Mouse (Mus musculus): Measurements from ENCODE around the gene Nsmce3. TPM values are rescaled to one million over a fixed set of nuclear protein-coding genes. Genes with fewer than 3 reads are reported as not detected.

Nsmce3 gene
- polyA plus RNA-seq (2011; ENCODE audit: insufficient read depth, insufficient read length, low replicate concordance, missing spikeins) = 3.0 and 4.7 TPM in 2 replicates

DNA sequence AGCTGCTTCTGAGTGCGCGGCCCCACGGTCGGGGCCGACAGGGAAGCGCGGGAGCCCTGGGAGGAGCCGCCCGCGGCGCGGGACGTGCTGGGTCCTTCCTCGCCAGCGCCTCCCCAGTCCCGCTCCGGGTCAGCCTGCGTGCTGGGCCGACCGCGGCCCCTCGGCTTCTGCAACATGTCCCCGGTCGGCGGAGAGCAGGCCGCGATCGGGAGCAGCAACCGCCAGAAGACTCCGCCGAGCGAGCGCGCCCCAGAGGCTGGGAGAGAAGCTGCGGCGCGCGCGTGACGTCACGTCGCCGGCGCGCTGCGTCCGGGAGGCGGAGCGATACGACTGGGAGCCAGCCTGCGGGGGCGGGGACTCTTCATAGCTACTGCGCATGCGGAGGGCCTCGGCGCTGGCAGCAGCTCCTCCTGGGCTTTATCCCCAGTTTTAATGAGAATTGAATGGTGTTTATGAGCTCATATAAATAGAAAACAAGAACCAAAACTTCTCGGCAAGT is at the start of gene Nsmce3:
Nsmce3 (minus strand) TSS at position 255 of the 499 bp plus-strand sequence.
- peak within 1 kb of the TSS; percentile 86 for H3K27ac ChIP-seq (ENCODE audit: control insufficient read depth, insufficient read depth, low read depth, low read length, poor library complexity)
- WGBS = under 1% methylated on average over 57 of the region's 57 CpGs
- TF ChIP-seq POLR2A (IDR thresholded peaks at IDR 0.05; ENCODE audit: borderline replicate concordance, control insufficient read depth, low read depth, low read length) = peak; percentile 61; the same call in 1 of the 2 replicates
- TF ChIP-seq CTCF (IDR thresholded peaks at IDR 0.05; ENCODE audit: control insufficient read depth, insufficient read depth, low read length) = no peak
- peak within 1 kb of the TSS; percentile 99 for H3K4me3 ChIP-seq (replicated peaks; ENCODE audit: control insufficient read depth, low read depth, low read length)
- H3K4me1 ChIP-seq (ENCODE audit: control insufficient read depth, insufficient read depth, low read length) = no peaks in the 10 kb centered on the region

DNA sequence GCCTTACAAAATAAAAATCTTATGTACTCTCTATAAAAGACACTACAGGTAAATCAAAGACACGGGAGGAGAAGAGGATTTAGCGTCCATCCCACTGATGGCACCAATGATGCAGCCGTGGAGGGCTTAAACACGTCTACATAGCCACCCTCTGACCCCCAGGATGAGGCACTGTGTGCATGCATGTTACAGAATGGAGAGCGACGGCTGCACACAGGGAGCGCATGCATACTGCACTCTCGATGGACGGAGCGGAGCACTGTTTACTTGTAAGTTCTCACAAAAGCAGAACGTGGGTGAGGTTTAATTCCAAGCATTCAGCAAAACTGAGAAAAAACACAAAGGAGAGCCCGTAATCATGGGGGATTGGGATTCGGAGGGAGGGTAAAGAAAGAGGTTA is 48.4 kb upstream of the Nsmce3 start:
- no peak overlapping the region for H3K27ac ChIP-seq (ENCODE audit: control insufficient read depth, insufficient read depth, low read depth, low read length, poor library complexity)
- no peak overlapping the region for H3K4me3 ChIP-seq (replicated peaks; ENCODE audit: control insufficient read depth, low read depth, low read length)
- no peaks in the 10 kb centered on the region for H3K4me1 ChIP-seq (ENCODE audit: control insufficient read depth, insufficient read depth, low read length)
- no peak for TF ChIP-seq CTCF (IDR thresholded peaks at IDR 0.05; ENCODE audit: control insufficient read depth, insufficient read depth, low read length)
- no peak for TF ChIP-seq POLR2A (IDR thresholded peaks at IDR 0.05; ENCODE audit: borderline replicate concordance, control insufficient read depth, low read depth, low read length)
- 75% methylated on average over 13 of the region's 13 CpGs for WGBS

DNA sequence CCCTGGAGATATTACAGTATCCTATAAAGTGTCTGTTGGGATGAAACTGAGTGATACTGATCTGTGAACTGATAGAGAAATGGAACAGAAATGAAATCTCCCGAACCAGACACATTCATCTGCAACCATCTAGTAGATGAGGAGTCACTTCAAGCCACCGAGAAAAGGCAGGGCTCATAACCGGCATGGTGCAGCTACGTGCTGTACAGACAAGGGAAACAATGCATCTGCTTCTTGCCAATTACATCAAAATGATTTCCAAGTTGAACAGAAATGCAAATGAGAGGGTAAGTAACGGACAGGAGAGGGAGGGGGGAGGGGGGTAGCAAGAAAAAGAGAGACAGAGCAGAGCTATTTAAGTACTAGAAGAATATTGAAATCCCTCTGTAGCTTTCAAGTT is 47.9 kb upstream of the Nsmce3 start:
- H3K4me3 ChIP-seq (replicated peaks; ENCODE audit: control insufficient read depth, low read depth, low read length) = no peak overlapping the region
- TF ChIP-seq POLR2A (IDR thresholded peaks at IDR 0.05; ENCODE audit: borderline replicate concordance, control insufficient read depth, low read depth, low read length) = no peak
- TF ChIP-seq CTCF (IDR thresholded peaks at IDR 0.05; ENCODE audit: control insufficient read depth, insufficient read depth, low read length) = no peak
- no peak overlapping the region for H3K27ac ChIP-seq (ENCODE audit: control insufficient read depth, insufficient read depth, low read depth, low read length, poor library complexity)
- H3K4me1 ChIP-seq (ENCODE audit: control insufficient read depth, insufficient read depth, low read length) = no peaks in the 10 kb centered on the region
- WGBS = 81% methylated on average over 5 of the region's 5 CpGs

DNA sequence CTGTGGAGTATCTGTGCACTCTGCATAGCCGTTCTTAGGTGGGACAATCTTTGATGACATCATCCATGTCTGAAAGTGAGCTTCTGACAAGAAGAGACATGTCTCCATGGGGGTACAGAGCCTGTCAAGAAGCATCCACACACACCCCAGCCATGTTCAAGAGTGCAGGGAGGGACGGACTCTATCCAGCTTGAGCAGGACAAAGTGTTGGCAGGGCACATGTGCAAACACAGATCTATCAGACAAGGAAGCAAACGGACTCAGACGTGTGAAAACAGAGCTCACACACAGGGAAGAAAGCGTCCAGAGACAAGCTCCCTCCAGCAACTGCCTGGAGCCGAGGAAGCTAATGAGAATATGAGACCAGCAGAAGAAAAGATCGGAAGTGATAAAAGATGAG is 43.9 kb upstream of the Nsmce3 start:
- WGBS = 59% methylated on average over 7 of the region's 7 CpGs
- no peaks in the 10 kb centered on the region for H3K4me1 ChIP-seq (ENCODE audit: control insufficient read depth, insufficient read depth, low read length)
- no peak overlapping the region for H3K4me3 ChIP-seq (replicated peaks; ENCODE audit: control insufficient read depth, low read depth, low read length)
- TF ChIP-seq POLR2A (IDR thresholded peaks at IDR 0.05; ENCODE audit: borderline replicate concordance, control insufficient read depth, low read depth, low read length) (no peak), CTCF (IDR thresholded peaks at IDR 0.05; ENCODE audit: control insufficient read depth, insufficient read depth, low read length) (no peak)
- no peak overlapping the region for H3K27ac ChIP-seq (ENCODE audit: control insufficient read depth, insufficient read depth, low read depth, low read length, poor library complexity)

DNA sequence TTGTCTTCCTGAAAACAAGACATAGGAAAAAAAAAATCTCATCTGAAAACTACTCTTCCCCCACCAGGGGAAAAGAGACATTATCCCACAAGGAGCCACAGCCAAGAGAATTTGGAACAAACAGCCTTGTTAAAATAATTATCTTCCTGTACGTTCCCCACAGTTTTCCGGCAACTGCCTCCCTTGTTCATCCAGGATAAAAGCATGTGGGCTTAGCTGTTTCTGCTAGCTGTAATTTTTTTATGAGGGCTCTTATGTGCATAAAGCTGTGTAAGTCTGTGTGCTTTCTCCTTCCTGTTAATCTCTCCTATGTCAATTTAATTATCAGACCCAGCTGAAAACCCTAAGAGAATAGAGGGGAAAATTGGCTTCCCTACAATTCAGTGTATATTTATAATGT is 42.3 kb upstream of the Nsmce3 start:
- H3K4me1 ChIP-seq (ENCODE audit: control insufficient read depth, insufficient read depth, low read length) = no peaks in the 10 kb centered on the region
- TF ChIP-seq CTCF (IDR thresholded peaks at IDR 0.05; ENCODE audit: control insufficient read depth, insufficient read depth, low read length) (no peak), POLR2A (IDR thresholded peaks at IDR 0.05; ENCODE audit: borderline replicate concordance, control insufficient read depth, low read depth, low read length) (no peak)
- WGBS = 87% methylated on average over 2 of the region's 2 CpGs

DNA sequence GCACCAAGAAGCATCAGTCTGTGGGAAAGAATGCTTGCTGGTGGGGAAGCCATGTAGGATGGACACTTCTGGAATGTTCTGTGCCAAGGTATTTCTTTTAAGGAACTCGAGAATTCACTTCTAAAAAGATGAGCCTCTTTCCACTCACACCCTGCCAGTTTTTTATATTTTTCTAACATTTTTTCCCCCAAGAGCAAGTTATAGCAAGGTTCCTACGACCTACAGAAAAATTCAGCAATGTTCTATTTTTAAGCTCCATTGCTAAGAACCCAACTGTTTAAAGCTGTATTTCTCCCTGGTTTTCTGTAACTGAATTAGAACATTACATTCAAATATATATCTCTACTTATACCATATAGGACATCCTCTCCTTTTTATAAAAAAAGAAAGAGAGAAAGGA is 39.1 kb upstream of the Nsmce3 start:
- TF ChIP-seq POLR2A (IDR thresholded peaks at IDR 0.05; ENCODE audit: borderline replicate concordance, control insufficient read depth, low read depth, low read length) (no peak), CTCF (IDR thresholded peaks at IDR 0.05; ENCODE audit: control insufficient read depth, insufficient read depth, low read length) (no peak)
- 57% methylated on average over 2 of the region's 2 CpGs for WGBS
- H3K27ac ChIP-seq (ENCODE audit: control insufficient read depth, insufficient read depth, low read depth, low read length, poor library complexity) = no peak overlapping the region

More for the DNA sequence above, 42.3 kb upstream of the Nsmce3 start:
- H3K27ac ChIP-seq (ENCODE audit: control insufficient read depth, insufficient read depth, low read depth, low read length, poor library complexity) = no peak overlapping the region
- no peak overlapping the region for H3K4me3 ChIP-seq (replicated peaks; ENCODE audit: control insufficient read depth, low read depth, low read length)

DNA sequence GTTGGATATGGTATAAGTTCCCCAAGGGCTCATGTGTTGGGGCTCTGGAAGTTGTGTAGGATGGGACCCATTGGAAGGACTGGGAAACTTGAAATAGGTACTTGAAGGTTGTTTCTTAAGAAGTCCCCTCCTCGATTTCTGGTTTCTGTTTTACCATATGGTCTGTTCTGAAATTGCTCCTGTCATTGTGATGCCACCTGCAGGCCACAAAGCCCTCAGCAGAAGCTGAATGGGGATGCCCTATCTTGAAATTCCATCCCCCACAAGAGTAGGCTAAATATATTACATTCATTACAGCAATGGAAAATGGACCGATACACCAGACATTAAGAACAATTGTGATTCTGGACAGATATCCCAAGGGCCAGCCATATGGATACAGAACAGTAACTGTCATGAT is 37.4 kb upstream of the Nsmce3 start:
- TF ChIP-seq POLR2A (IDR thresholded peaks at IDR 0.05; ENCODE audit: borderline replicate concordance, control insufficient read depth, low read depth, low read length) (no peak), CTCF (IDR thresholded peaks at IDR 0.05; ENCODE audit: control insufficient read depth, insufficient read depth, low read length) (no peak)
- H3K4me1 ChIP-seq (ENCODE audit: control insufficient read depth, insufficient read depth, low read length) = no peaks in the 10 kb centered on the region
- WGBS = 65% methylated on average over 2 of the region's 2 CpGs

More for the DNA sequence above, 39.1 kb upstream of the Nsmce3 start:
- no peaks in the 10 kb centered on the region for H3K4me1 ChIP-seq (ENCODE audit: control insufficient read depth, insufficient read depth, low read length)
- H3K4me3 ChIP-seq (replicated peaks; ENCODE audit: control insufficient read depth, low read depth, low read length) = no peak overlapping the region

DNA sequence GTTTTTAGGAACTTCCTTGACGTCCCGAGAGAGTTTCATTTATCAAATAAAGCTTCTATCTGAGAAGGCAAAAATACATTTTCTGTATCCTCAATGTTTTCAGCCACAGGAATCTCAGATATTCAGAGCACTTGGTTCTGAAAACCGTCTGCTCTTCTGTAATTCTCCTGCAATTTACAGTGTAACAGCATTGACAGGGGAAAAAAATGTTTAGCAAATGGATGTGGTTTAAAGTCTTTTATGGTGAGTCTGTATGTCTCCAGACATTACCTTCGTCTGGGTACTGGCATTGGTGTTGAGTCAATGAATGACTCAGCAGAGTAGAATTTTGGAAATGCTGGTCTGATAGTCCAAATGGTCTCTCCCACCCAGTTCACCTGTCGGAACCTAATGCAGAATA is 34.2 kb upstream of the Nsmce3 start:
- Histone ChIP-seq H3K4me3 (replicated peaks; ENCODE audit: control insufficient read depth, low read depth, low read length) (no peak overlapping the region), H3K27ac (ENCODE audit: control insufficient read depth, insufficient read depth, low read depth, low read length, poor library complexity) (no peak overlapping the region), H3K4me1 (ENCODE audit: control insufficient read depth, insufficient read depth, low read length) (no peaks in the 10 kb centered on the region)
- no peak for TF ChIP-seq CTCF (IDR thresholded peaks at IDR 0.05; ENCODE audit: control insufficient read depth, insufficient read depth, low read length)
- no peak for TF ChIP-seq POLR2A (IDR thresholded peaks at IDR 0.05; ENCODE audit: borderline replicate concordance, control insufficient read depth, low read depth, low read length)
- WGBS = 68% methylated on average over 5 of the region's 5 CpGs

More for the DNA sequence above, 37.4 kb upstream of the Nsmce3 start:
- Histone ChIP-seq H3K27ac (ENCODE audit: control insufficient read depth, insufficient read depth, low read depth, low read length, poor library complexity) (no peak overlapping the region), H3K4me3 (replicated peaks; ENCODE audit: control insufficient read depth, low read depth, low read length) (no peak overlapping the region)

DNA sequence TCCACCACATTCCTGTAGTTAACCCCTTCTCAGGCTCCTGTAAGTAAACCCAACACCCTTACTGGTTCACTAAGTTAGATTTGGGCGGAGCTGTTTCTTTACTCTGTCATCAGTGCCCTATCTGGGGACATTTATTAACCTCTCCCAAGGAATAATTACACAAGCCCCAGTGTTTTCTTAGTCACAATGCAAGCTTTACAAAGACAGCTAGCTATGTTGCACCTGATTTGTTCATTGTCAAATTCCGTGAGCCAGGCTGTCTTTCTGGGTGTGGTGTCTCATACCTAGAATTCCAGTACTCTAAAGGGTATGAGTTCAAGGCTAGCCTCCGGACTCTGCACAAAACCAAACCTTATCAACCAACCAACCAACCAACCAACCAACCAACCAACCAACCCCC is 32.7 kb upstream of the Nsmce3 start:
- no peak overlapping the region for H3K27ac ChIP-seq (ENCODE audit: control insufficient read depth, insufficient read depth, low read depth, low read length, poor library complexity)
- H3K4me1 ChIP-seq (ENCODE audit: control insufficient read depth, insufficient read depth, low read length) = no peaks in the 10 kb centered on the region
- 62% methylated on average over 3 of the region's 3 CpGs for WGBS
- no peak for TF ChIP-seq POLR2A (IDR thresholded peaks at IDR 0.05; ENCODE audit: borderline replicate concordance, control insufficient read depth, low read depth, low read length)
- TF ChIP-seq CTCF (IDR thresholded peaks at IDR 0.05; ENCODE audit: control insufficient read depth, insufficient read depth, low read length) = no peak
- no peak overlapping the region for H3K4me3 ChIP-seq (replicated peaks; ENCODE audit: control insufficient read depth, low read depth, low read length)

Data from bone marrow, adult 2 months (tissue).